Mouse (Mus musculus) layer of hippocampus, adult 11-12 months (tissue): ENCODE measurements around the gene Plk2.
"Not testable (repeated sequence)": the region's sequence is repeated elsewhere in the genome, so short reads cannot be mapped to it uniquely, and the experiment has no call there.

Experiments used
- DNase-seq: peaks from one replicate; pipeline ENCODE4 v3.0.0; 2022; ENCODE audit warnings: low spot score

The Plk2 gene

DNA sequence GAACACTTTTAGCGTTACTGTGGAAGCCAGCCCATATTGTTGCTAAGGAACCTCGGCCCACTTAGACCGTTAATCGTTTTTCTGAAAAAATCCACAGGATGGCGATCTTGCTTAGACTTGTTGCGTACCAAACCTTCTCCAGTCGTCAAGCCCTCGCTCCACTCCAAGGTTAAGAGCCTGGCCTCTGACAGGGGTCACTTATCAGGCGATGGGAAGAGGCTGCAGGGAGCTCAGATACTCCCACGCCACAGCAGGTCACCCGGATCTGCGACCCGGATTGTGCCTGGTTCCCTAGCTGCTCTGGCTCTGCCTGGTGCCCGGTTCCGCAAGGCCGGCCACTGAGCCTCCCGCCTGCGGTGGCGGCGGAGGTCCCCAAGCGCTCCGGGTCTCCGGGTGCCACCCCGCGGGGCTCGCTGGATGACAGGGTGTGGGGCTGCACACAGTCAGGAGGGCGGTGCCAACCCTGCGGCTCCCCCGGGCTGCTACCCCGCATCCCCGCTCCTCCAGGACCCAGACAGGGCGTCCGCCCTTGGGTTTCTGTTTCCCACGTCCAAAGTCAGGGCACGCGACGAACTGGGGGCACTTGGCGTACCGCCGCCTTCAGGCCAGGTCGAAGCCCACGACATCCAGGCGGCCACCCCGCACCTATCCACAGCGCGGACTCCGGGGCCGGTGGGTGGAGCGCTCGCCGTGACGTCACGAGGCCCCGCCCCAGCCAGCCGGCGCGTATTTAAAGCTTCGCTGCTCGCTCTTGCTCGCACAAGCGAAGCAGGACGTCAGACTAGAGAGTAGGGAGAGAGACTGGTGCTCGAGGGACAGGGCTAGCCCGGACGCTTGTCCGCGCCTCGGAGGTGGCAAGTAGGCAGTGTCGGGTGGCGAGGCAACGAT lies at the start of gene Plk2:
Plk2 (plus strand) TSS at position 756 of the 888 bp plus-strand sequence.
- DNase-seq = peak; percentile 93

DNA sequence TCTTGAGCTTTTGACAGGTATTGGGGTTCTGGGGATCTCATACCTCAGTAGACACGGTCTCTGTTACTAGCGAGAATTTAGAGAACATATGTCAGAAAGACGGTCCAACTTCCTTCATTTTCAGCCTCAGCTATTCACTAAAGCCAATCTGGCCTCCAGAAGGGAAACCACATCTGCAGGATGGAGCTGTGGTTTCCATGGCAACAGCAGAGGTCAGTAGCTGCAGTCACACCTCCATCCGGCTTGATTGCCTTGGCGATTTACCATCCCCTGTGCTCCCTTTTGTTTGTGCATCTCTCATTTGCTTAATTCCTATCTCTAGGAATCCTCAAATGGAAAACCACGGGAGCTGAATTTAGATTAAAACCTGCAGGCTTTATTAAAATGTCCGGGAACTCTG lies 48.1 kb upstream of the Plk2 start:
- no peak for DNase-seq

DNA sequence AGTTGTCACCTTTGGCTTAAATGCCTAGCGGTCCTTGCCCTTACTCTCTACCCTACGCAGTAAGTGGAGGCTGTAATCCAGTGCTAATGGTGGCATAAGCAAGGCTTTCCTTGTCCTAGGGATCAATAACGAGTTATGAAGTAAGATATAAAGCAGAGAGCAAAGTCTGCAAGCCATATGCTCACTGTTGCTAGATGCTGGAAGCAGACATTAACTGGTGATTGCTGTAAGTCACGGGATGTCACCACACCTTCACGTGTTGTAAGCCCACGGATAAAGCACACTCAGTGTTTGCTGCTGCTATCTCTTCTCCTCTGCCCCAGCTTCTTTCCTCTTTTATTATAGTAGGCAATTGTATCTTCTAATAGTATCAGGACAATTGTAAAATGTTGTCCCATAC lies 43.8 kb upstream of the Plk2 start:
- no peak for DNase-seq

DNA sequence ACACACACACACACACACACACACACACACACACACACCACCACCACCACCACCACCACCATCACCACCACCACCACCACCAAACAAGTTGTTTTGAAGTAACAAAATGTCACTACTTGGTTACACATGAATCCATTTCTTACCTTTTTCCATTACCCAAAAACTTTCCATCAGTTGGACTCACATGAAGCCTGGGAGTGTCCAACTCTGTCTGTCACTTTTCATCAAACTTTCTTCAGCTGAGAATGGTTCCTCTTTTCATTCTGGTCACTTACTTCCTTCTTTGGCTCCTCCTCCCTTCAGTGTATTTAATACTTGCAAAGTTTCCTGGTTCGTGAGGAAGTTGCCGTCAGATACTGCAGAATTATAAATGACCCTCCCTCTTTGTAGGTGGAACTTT lies 37.9 kb upstream of the Plk2 start, which contains the start of gene Gapt:
Gapt (minus strand) TSS at position 259 of the 400 bp plus-strand sequence.
- DNase-seq = no peak

DNA sequence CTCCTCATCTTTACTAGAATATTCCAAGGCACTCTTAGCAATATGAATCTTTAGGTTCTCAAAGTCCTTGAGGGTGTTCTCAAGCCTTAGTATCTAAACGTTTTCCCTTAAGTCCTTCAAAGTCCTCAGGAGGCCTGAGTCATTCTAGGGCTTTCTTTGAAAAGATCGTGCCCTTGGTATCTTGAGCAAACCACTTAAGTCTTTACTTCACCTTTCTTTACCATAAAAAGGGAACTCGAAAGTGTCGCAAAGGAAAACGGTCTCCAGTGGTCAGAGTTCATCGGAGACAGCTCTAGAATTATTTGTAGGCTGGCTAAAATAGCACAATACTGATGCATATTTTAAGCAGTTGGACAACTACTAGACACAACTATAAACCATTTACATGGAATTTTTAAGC lies 31.1 kb upstream of the Plk2 start:
- no peak for DNase-seq

DNA sequence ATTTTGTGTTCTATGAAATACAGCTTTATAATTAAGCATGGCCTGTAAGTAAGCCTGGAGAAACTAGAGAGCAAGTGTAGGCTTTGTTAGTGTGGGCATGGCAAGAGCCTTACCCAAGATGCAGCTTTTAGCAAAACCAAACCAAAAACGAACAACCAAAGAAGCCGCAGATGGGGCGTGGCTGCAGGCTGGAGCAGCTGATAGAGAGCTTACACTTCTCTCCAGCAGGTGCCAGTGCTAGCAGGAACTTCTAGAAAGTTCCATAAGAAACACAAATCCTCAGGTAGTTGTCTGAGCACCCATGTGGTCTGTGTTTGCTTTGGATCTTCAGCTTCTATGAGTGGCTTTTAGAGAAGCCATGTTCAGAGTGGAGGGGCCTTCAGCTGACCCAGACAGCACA lies 28.4 kb upstream of the Plk2 start:
- no peak for DNase-seq

DNA sequence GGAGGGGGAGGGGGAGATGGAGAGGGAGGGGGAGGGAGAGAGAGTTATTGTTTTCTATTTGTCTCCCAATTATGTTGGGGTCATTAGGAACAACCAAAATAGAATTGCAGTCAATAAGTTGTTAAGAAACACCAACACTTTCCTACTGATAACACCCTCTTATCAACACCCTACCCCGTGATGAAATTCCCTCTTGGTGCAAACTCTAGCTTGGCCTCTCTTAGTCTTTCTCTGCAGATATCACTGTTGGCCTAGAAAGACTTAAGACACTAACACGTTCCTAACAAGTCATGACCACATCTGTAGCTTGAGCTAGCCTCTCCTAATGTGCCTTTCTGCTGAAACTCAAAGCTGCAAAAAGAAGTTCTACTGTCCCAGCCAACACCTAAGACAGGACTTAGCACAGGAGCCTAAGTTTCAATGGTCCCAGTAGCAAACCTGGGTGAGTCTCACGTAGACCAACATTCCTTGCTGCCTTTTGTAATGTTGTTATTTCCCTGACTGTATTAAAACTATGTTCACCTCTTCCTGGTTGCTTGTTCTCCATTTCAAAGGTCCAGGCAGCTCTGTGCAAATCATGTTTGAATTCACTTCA lies 26.8 kb upstream of the Plk2 start:
- DNase-seq = no peak

DNA sequence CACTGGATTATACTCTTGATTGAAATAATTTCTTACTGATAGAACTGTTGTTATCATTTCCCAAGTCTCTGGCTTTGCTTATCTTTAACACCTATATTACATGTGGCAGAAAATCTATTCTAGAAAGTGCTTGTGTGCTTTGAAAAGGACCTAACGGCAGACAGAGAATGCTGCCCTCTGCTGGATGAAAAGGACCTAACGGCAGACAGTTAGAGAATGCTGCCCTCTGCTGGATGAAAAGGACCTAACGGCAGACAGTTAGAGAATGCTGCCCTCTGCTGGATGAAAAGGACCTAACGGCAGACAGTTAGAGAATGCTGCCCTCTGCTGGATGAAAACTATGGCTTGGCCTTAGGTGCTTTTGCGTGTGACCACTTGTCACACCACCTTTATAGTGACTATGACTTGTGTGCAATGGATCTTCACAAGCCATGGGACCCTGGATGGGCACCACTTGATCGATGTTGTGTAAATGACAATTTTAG lies 26.2 kb upstream of the Plk2 start:
- peak; percentile 75 for DNase-seq

DNA sequence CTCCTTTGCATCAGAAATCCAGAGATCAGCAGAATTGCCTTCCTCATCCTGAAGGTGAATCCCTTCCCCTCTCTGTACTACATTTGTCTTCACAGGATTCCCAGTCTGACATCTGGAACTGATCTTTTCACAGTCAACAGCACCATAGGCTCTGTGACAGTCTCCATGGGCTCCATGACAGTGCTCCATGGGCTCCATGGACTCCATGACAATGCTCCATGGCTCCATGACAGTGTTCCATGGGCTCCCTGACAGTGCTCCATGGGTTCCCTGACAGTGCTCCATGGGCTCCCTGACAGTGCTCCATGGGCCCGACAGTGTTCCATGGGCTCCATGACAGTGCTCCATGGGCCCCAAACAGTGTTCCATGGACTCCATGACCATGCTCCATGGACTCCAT lies 25.2 kb upstream of the Plk2 start:
- DNase-seq = no peak

DNA sequence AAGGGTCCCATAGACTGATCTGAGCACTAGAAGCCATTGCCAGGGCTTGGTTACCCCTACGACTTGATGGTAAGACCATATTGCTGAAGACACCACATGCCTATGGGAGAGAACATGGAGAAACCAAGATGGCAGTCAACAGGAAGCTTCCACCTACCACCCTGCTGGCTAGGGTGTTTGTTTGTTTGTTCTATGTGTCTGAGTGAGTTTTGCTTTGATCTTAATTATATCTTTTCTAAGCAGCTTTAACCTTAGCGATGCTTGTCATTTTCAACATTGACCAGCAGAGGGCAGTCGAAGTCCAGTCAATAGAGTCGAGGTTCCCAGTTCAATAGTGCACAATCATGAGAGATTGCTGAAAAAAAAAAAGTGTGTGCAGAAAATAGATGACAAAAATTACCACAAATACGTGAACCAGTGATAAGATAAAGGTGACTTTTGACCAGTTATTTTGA lies 12.4 kb upstream of the Plk2 start:
- no peak for DNase-seq

DNA sequence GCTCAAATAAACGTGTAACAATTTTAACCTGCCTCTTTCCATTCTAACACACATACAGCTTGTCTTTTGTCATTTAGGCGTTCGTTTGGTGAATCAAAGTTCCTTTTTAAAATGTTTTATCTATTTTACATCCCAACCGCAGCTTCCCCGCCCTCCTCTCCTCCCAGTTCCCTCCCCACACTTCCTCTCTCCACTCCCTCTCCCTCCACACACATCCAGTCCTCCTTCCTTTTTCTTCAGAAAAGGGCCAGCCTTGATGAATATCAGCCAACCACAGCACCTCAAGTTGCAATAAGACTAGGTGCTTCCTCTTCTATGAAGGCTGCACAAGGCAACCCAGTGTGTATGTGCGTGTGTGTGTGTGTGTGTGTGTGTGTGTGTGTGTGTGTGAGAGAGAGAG lies 10.3 kb upstream of the Plk2 start:
- DNase-seq = no peak

DNA sequence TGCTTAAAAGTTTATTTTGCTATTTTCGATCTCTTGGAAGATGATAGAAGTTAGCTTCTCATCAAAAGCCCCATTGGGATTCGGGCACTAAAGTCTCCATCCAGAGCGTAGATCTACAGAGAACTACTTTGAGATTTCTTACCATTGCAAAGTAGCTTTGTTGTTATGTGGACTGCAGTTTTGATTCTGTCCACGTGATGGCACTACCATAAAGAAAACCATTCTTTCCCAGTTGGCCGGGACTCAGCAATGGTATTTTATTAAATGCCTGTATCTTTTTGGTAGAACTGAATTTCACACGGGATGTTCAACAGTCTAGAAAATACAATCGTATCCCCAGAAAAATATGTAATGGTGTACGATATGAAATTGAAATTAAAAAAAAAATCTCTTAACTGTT lies 2.6 kb upstream of the Plk2 start:
- DNase-seq = peak; percentile 86

DNA sequence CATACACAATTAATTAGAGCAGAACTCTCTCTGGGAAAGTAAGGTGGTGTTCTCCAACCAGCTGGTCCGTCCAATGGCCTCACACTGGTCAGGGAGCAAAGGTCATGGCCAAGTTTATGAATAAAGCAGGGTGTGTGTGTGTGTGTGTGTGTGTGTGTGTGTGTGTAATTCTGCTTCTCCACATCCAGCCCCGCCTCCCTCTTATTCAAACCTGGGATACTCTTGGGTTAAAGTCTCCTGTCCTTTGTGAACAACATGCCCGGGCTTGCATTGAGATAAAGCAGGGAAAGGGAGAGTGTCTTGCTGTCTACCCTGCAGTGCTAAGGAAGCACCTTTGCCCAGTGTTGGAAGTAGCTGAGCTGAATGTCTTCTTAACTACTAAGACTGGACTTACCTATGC lies 2.2 kb upstream of the Plk2 start:
- DNase-seq = no peak

DNA sequence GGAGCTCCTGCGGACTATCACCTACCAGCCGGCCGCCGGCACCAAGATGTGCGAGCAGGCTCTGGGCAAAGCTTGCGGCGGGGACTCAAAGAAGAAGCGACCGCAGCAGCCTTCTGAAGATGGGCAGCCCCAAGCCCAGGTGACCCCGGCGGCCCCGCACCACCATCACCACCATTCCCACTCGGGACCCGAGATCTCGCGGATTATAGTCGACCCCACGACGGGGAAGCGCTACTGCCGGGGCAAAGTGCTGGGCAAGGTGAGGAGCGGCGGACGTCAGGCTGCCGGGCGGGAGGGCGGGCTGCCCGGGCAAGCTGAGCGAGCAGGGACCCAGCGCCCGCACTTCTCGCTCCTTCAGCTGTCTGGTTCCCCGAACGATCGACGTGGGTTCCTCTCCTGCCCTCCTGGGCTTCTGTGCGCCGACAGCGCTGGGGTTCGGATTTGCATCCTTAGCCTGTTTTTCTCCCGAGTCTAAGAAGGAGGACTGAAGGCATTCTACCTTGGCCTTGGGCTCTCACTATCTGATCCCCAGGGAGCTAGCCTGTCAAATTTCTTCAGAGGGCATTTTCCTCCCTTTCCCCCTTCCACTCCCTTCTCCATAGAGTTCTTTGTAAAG lies 441 bp downstream of the Plk2 start:
- DNase-seq = no peak

DNA sequence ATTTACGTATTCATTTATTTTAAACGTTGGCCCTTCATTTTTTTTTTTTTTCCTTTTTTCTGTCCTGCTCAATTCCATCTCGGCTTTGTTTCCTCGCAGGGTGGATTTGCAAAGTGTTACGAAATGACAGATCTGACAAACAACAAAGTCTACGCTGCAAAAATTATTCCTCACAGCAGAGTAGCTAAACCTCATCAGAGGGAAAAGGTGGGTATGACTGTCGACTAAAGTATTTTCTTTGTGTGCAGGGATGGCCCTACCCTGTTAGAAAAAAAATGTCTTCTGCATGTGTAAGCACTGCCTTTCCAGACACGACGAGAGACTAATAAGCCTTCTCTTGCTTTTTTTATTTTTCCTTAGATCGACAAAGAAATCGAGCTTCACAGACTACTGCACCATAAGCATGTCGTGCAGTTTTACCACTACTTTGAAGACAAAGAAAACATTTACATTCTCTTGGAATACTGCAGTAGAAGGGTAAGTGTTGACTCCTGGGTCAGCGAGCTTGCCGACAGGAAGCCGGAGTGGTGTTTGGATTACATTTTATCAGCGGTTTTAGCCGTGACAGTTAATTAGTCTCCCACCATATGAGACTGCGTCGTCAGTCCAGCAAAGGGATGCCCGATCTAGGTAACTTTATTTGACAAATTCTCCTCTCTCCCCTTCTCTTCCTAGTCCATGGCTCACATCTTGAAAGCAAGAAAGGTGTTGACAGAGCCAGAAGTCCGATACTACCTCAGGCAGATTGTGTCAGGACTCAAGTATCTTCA lies 1.3 kb downstream of the Plk2 start:
- no peak for DNase-seq

DNA sequence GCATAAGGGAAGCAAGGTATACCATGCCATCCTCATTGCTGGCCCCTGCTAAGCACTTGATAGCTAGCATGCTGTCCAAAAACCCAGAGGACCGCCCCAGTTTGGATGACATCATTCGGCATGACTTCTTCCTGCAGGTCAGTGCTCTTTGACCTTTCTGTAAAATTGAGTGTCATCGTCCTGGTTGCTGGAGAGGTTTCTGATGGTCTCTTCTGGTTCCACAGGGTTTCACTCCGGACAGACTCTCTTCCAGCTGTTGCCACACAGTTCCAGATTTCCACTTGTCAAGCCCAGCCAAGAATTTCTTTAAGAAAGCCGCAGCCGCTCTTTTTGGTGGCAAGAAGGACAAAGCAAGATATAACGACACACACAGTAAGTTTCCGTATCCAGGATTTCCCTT lies 2.9 kb downstream of the Plk2 start:
- DNase-seq = no peak

DNA sequence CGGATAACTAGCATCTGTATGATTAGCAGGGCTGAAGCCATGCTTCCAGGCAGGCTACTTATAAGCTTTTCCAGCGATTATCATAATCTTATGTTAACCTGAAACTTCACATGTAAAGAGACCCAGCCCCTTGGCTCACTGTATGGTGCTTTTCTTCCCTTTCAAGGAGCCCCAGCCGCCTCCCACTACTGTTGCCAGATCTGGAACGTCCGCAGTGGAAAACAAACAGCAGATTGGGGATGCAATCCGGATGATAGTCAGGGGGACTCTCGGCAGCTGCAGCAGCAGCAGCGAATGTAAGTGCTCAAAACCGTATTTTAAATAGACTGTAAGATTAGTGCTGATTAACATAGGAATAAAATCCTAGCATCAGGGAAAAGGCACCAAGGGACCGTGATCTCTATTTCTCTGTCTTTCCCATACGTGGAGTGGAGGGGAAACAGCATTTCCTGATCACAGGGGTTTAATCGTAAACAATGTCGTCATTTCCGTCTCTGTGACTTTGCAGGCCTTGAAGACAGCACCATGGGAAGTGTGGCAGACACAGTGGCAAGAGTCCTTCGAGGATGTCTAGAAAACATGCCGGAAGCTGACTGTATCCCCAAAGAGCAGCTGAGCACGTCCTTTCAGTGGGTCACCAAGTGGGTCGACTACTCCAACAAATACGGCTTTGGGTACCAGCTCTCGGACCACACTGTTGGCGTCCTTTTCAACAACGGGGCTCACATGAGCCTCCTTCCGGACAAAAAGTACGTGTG lies 3.8 kb downstream of the Plk2 start:
- no peak for DNase-seq

DNA sequence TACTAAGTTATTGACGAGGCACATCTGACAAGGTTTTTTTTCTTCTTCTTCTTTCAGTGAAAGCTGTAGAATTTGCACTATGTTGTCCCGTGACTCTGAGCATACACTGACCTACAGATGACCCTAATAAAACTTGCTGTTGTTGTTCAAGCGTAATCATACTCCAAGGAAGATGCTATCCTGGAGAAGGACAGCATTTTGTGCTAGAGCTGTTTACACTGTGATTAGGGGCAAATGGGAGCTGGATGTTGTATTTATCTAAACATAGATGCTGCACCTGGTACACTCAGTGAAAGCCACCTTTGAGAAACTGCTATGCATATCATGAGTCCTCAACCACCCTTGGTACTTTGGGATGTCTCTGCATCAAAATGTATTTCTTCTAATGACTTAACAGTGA lies 6.6 kb downstream of the Plk2 start:
- DNase-seq = no peak

DNA sequence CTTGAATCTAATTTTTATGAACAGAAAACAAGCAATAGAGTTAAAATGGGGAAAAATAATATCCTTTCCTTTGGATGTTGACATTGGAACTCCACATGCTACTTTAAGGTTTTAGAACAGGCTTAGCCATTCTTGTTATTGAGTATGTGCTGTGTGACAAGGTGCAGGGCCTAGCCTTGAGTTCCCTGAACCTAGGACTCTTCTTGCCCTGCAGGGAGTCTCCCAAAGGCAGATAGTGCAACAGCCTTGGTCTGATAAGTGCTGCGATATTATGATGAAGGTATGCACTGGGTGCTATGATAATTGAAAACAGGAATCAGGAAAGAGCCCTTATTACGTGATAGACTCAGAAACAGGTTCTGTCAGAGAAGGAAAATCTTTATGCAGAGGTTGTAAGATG lies 7.0 kb downstream of the Plk2 start:
- no peak for DNase-seq

DNA sequence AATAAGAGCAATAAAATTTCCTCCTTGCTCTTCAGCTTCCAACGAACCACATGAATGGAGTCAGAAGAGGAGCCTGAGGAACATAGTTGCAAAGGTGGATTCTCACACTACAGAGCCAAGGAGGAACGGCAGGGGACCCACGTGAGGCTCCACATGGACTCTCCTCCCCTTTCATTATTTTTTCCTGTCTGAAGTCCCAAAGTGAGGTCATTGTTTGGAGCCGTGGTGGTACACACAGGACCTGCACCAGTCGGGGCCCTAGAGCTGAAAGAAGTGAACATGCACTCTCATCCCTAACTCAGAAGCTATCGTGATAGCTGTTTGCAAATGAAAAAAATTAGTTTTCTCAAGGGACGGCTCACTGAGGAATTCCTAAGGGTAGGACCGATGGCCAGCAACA lies 9.2 kb downstream of the Plk2 start:
- DNase-seq = no peak

DNA sequence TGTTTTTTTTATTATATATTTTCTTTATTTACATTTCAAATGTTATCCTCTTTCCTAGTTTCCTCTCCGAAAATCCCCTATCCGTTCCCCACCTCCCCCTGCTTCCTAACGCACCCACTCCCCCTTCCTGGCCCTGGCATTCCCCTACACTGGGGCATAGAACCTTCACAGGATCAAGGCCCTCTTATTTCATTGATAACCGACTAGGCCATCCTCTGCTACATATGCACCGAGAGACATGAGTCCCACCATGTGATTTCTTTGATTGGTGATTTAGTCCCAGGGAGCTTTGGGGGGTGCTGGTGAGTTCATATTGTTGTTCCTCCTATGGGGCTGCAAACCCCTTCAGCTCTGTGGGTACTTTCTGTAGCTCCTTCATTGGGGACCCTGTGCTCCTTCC lies 9.8 kb downstream of the Plk2 start:
- not testable (repeated sequence) for DNase-seq

DNA sequence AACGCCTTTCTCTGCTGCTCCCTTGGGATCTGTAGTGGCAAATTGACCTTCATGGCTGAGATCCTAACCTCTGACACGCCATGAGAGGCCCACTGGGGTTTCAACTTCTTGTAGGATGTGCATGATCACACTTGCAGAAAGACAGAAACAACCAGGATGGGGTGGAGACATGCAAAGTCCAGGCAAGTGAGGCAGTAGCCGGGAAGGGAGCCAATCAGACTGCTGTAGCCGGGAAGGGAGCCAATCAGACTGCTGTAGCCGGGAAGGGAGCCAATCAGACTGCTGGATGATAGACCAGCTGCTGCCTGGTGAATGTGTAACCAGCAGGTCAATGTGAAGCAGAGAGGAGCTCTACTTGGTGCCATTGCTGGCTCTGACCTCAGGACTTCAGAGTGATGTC lies 11.3 kb downstream of the Plk2 start:
- no peak for DNase-seq
